Mouse (Mus musculus) erythroblast, embryonic 14.5 days (primary cell): ENCODE results near the gene Nlrc4.

Source experiments
- GATA1 ChIP-seq: IDR thresholded peaks from 2 replicates; pipeline ENCODE4 v1.6.1; 2012; ENCODE audit warnings: low read length, inconsistent platforms, mixed read lengths
- TAL1 ChIP-seq: IDR thresholded peaks from 3 replicates; pipeline ENCODE4 v1.6.1; 2012; ENCODE audit warnings: low read length, inconsistent platforms, mixed read lengths

DNA sequence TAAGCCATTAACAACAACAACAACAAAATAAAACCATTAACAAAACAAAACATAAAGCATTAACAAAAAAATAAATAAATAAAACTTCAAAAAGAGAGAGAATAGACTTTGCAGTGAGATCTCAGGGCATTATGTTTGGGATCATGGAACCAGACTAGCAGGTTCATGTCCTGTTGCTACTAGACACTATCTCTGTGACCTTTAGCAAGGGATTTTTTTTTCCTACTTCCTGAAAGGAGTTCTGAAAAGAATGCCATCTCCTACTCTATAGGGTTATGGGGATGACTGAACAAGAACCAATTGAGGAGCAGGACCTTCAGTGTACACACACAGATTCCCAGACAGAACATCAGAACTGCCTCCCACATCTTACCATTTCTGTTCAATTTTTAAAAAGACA lies 4.6 kb upstream of the Nlrc4 start:
- TF ChIP-seq GATA1, result no peak
- no peak for TF ChIP-seq TAL1
